Mouse (Mus musculus): ENCODE measurements around the gene Raf1.
A peak's percentile ranks its signal among the peaks of the same experiment; 100 is the strongest.

Raf1 gene

GRCm38 (mm10) chr6:115676452-115677128, at the start of gene Raf1:
TSS of gene Raf1 (minus strand) at chr6:115676635.
- DNase-seq: peak; percentile 97

- no peak for DNase-seq
Observed at GRCm38 (mm10) chr6:115722246-115722645, 45.8 kb upstream of the Raf1 start.

GRCm38 (mm10) chr6:115717715-115718558, 41.5 kb upstream of the Raf1 start:
- no peak for DNase-seq

GRCm38 (mm10) chr6:115717101-115717652, 40.7 kb upstream of the Raf1 start:
- DNase-seq: no peak

GRCm38 (mm10) chr6:115711261-115711660, 34.8 kb upstream of the Raf1 start:
- no peak for DNase-seq

- no peak for DNase-seq
Observed at GRCm38 (mm10) chr6:115702901-115703300, 26.5 kb upstream of the Raf1 start.

- no peak for DNase-seq
Observed at GRCm38 (mm10) chr6:115701302-115701701, 24.9 kb upstream of the Raf1 start.

GRCm38 (mm10) chr6:115700778-115701177, 24.3 kb upstream of the Raf1 start:
- no peak for DNase-seq

GRCm38 (mm10) chr6:115698699-115699098, 22.3 kb upstream of the Raf1 start:
- no peak for DNase-seq

- DNase-seq: peak; percentile 23
Observed at GRCm38 (mm10) chr6:115697739-115698558, 21.5 kb upstream of the Raf1 start.

- no peak for DNase-seq
Observed at GRCm38 (mm10) chr6:115696707-115697215, 20.3 kb upstream of the Raf1 start.

GRCm38 (mm10) chr6:115695124-115695523, 18.7 kb upstream of the Raf1 start:
- no peak for DNase-seq

- peak; percentile 42 for DNase-seq
Observed at GRCm38 (mm10) chr6:115694441-115694842, 18.0 kb upstream of the Raf1 start.

GRCm38 (mm10) chr6:115692963-115693730, 16.7 kb upstream of the Raf1 start:
- no peak for DNase-seq

- no peak for DNase-seq
Observed at GRCm38 (mm10) chr6:115692163-115692950, 15.9 kb upstream of the Raf1 start.

GRCm38 (mm10) chr6:115690105-115690504, 13.7 kb upstream of the Raf1 start:
- no peak for DNase-seq

- DNase-seq: no peak
Observed at GRCm38 (mm10) chr6:115688589-115688988, 12.2 kb upstream of the Raf1 start.

GRCm38 (mm10) chr6:115687753-115688152, 11.3 kb upstream of the Raf1 start:
- DNase-seq: no peak

GRCm38 (mm10) chr6:115684851-115685646, 8.6 kb upstream of the Raf1 start:
- no peak for DNase-seq

- DNase-seq: no peak
Observed at GRCm38 (mm10) chr6:115684271-115684670, 7.8 kb upstream of the Raf1 start.
